Mouse (Mus musculus): Measurements from ENCODE around the gene Prrxl1.

- TF ChIP-seq CTCF (IDR thresholded peaks at IDR 0.05; ENCODE audit: insufficient read depth, low read length): no peak
- no peak for TF ChIP-seq POLR2A (IDR thresholded peaks at IDR 0.05; ENCODE audit: borderline replicate concordance, extremely low read depth, low read depth, low read length)
Observed at GRCm38 (mm10) chr14:32634015-32634682, 34.9 kb downstream of the Prrxl1 start.

Measured in lung, adult 2 months (tissue).